Mouse (Mus musculus) skeletal muscle tissue, adult 2 months (tissue): ENCODE results near the gene Erich4.
"Not testable (repeated sequence)": the region's sequence is repeated elsewhere in the genome, so short reads cannot be mapped to it uniquely, and the experiment has no call there.

Experiments
- DNase-seq: peaks from one replicate; pipeline ENCODE4 v3.0.0-alpha.2; 2012; ENCODE audit warnings: low read depth, low spot score

Erich4 gene

DNA sequence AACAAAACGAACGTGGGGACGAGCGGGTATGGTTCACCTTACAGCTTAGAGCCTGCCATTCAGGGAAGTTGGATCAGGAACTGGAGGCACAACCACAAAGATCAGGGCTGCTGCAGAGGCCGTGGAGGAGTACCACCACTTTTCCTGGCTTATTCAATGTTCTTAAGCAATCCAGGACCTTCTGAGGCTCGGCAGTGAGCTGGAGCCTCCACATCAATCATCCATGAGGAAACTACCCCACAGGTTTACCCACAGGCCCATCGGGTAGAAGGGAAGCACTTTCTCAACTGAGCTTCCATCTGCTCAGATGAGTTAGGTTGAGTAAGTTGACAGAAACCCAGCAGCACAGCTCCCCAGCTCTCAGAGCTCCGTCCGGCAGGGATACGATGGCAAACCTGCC, 36.3 kb downstream of the Erich4 start:
- no peak for DNase-seq

GRCm38 (mm10) chr7:25576793-25577437, 38.8 kb downstream of the Erich4 start:
- DNase-seq: not testable (repeated sequence)

DNA sequence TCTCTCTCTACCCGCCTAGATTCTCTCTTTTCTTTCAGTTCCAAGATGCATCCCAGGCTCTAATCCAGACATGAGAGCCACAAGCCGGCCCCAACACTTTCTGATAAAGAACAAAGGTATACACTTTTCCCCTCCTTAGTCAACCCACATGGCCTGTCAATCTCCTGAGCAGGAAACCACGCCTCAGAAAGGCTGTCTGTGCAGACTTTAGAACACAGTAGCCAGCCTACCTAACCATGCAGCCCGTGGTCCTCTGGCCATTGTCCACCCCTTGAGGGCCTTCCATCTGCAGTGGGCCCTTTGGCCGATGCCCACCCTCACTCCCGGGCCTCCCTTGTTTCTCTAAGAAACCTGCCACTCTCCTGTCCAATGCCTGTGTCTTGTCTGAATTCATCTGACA, 39.4 kb downstream of the Erich4 start:
- not testable (repeated sequence) for DNase-seq

- DNase-seq: no peak
These were observed 39.8 kb downstream of the Erich4 start for GRCm38 (mm10) chr7:25575870-25576269.

DNA sequence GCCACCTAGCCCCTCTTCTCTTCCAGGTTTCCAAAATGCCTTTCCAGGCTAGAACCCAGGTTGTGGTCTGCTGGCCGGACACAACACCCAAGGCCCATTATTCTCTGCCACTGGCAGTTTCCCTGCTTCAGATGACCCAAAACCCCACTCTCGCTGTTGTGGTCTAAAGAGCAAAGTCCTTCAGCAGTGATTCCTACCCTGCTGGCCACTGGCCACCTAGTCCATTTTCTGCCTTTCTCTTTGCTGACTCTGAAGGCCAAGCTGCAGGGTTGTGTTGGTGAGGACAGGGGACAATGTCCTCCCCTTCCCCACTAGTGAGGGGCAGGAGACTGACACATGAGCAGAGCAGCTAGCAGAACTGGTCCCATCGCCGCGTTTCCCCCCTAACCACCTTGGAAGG, 40.6 kb downstream of the Erich4 start:
- DNase-seq: no peak

DNA sequence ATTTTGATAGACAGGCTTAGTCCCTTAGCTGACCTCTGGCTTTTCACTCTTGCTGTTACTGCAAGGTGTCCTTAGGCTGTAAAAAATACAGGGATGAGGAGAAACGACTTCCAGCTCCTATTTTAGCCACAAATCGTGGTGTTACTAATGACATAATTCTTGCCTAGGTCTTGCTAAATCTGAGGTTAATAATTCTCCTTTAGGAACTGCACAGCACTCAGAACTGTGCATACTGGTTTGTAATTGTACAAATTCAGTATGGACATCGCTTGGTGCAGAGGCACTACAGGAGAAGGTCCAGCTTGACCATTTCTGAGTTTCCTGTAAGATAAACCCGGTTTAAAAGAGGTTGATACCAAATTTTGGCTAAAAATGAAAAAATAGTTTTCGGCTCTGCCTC, 41.9 kb downstream of the Erich4 start:
- not testable (repeated sequence) for DNase-seq

GRCm38 (mm10) chr7:25568721-25569120, 47.0 kb downstream of the Erich4 start:
- DNase-seq: no peak
